Mouse (Mus musculus): ENCODE measurements at regions not wholly inside any gene's neighbourhood (a gene's known extent, or its start where the extent isn't known, plus 50 kb on each side); places are given as distances from the start of the nearest gene placed in this dataset.
"Not testable (repeated sequence)": the region's sequence is repeated elsewhere in the genome, so short reads cannot be mapped to it uniquely, and the experiment has no call there.

DNA sequence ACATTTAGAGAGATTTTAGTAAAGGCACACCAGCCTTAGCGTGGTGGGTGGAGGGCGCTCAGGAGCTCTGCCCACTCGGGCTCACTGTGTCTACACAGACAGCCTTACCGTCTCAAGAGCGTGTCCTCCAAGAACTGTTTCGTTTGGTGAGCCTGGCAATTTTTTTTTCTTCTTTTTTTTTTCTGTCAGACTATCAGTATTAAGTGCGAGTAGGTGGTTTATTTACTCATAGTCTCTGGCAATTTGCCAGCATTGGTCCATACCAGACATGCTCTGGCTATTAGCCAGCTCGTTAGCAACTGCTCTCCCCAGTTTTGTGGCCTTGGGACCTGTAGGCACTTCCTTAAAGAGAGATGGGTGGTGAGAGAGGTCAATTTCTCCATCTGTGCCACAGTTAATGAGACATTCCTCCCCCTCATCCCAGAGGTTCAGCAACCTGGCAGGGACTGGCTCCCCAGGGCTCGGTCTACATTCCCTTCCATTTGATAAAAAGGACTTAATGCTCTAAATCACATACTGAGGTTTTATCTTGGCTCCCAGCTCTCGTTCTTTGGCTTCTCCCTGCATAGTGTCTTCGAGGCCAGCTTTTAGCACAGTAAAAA lies 192.9 kb upstream of the Hs6st1 start:
- no peak for ATAC-seq

DNA sequence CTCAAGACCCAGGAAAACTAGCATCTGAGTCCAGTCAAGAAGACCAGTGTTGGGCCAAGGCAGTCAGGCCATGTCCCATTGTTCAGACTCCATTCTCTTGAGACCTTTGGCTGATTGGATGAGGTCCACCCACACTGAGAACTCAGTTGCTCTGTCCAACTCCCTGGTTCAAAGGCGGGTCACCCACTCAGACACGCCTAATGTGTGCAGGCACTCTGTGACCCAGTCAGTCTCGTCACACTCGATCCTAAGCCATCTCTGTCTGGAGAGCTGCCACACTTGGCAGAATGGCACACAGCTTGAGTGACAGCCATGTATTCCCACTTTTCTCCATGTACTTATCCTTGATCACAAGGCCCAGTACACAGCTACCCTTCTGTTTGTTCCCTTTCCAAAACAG lies 189.8 kb upstream of the Hs6st1 start:
- ATAC-seq = no peak

DNA sequence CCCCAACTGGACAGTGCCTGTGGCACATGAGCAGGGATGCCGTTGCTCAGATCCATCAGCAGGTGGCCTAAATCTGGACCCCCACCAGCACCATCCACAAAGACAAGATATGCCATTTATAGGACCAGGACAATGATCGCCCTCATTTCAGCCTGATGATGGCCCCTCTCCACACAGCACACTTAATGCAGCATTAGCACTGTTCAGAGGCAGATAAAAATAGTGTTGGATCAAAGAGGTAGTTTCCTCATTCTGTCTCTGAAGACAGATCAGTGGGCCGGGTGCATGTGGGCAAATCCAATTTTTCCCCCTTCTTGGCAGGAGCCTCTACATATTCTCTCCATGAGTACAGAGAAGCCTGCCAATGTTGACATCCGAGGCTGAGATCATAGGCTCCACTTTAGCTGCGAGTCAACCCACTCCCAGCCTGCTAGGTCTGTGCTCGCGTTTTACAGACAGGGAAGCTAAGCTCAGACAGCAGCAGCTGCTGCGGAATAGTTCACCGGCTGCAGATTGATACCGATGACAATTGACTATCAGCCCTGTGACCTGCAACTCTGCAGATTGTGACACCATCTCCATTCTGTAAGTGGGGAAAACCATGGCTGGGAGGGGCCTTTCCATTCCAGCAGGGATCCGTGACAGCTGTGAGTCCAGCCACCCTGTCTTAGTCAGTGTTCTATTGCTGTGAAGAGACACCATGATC lies 188.7 kb upstream of the Hs6st1 start:
- ATAC-seq = no peak

GRCm38 (mm10) chr1:35880562-35881265 lies 187.5 kb upstream of the Hs6st1 start:
- no peak for ATAC-seq

- no peak for ATAC-seq
Measured at GRCm38 (mm10) chr1:35881521-35881920, 186.7 kb upstream of the Hs6st1 start.

DNA sequence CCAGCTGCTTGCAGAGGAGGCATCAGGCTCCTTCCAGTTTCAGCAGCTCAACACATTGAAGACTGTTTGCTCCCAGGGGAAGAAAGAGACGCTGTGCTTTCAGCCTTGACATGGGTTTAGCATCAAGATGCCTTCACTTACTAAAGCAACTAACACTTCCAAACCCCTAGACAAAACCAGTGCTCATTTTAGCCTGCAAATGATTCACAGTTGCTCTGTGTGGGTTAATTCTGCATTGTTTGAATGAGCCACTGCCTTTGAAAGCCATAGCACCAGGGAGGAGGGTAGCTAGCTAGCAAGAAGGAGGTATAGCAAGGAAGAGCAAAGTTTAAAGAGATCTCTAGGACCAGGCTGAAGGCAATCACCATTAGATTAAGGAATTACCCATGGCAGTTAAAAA lies 186.1 kb upstream of the Hs6st1 start:
- ATAC-seq = no peak

DNA sequence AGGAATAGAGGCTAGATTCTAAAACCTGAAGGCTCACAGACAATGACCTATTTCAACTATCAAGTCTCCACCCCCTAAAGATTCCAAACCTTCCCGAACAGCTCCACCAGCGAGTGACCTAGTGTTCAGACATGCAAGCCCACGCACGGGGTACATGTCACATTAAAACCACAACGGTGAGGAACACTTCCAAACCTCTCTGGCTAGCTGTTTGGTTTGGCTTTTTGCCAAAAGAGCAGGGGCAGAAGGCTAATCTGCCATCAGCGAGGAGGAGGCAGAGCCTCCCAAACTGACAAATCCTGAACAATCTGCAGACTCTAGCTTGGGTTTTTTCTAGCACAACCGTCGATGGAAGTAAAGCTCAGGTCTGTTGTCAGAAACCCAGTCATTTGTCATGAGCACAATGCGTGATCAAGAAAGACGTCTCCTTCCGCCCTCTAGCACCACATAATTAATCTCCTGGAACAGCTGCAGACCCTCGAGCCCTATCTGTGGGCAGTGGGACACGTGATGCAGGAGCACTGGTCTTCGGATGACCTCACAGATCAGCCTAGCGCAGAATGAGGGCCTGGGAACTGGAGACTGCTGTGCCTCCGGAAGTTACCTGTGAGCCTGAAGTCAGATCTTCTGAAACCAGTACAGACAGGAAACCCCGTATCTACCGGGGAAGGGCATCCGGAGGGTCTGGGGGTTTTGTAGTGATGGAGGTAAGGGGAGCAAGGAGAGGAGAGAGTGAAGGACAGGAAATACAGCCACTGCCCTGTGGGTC lies 178.3 kb upstream of the Hs6st1 start:
- peak; percentile 88 for ATAC-seq

DNA sequence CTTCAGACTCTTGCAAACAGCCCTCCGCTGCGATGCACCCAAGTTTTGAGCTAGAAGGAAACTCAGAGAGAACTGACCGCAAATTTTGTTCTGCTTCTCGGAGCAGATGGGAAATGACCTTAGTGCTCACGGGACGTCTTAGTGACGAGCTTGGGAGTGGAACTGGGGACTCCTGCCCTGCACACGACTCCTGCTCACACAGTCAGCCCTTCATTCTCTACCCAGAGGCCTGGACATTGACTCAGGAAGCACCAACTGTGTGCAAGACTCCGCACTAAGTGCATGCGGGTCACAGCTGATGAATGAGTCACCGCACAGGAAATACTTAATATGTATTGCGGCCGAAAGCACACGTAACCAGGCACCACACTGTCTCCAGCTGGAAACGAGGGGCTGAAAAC lies 177.7 kb upstream of the Hs6st1 start:
- ATAC-seq = peak; percentile 72

DNA sequence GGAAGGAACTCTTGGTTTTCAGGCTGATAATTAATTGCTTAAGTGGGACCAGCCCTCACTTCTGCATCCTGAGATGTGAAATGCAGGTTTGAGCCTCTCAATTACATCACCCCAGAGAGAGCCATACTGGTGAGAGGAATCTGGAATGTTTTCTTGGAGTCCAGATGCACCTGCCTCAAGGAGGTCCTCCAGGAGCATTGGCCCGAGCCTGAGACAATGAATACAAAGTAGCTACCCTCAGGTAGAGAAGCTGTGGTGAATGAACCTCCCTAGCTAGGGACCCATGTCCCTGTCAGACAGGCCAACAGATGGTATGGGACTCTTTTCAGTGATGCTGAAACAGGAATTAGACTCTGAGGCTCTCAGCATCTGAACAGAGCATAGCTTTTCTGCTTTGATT lies 168.7 kb upstream of the Hs6st1 start:
- no peak for ATAC-seq

DNA sequence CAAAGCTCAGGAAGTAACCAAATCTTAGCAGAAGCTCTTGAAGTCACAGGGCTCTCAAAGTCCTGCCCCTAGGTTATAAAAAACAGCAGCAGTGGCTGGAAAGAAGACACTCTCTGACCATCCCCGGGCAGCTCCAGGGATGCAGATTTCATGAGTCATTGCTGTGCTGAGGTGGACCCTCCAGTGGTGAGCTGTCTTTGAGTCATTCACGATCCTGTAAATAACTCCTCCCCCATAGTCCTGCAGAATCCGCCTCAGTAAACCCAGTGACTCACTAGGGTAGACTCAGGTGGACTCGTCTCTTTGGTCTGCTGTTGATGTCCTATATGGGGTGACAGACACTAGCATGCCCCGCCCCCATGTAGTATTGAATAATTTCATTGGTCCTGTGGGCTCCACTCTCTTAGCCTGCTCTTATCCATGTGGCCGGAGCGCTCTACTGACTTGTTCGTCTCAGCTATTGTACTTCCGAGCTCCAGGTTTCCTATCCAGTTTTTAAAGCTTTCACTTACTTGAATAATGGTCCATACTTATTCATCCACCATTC lies 164.1 kb upstream of the Hs6st1 start:
- ATAC-seq = no peak

- no peak for ATAC-seq
Measured at GRCm38 (mm10) chr1:35913551-35913950, 154.6 kb upstream of the Hs6st1 start.

GRCm38 (mm10) chr1:35914175-35914574 lies 154.0 kb upstream of the Hs6st1 start:
- not testable (repeated sequence) for ATAC-seq

DNA sequence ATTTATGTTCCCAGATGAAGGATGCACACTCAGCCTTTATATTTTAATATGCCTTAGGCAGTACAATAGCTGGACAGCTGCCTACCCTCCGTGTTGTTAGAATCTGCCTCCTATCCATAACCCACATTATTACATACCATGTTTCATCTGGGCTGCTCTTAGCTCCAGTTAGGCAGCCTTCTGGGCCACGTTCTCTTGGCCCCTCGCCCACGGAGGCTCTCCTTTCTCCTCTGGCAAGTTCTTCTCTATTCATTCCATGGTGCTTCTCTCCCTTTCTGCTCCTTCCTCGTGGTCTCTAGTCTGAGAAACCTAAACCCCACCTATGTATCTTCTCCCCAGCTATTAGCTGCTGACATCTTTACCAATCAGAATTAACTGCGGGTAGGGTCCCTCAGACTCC lies 152.7 kb upstream of the Hs6st1 start:
- no peak for ATAC-seq

DNA sequence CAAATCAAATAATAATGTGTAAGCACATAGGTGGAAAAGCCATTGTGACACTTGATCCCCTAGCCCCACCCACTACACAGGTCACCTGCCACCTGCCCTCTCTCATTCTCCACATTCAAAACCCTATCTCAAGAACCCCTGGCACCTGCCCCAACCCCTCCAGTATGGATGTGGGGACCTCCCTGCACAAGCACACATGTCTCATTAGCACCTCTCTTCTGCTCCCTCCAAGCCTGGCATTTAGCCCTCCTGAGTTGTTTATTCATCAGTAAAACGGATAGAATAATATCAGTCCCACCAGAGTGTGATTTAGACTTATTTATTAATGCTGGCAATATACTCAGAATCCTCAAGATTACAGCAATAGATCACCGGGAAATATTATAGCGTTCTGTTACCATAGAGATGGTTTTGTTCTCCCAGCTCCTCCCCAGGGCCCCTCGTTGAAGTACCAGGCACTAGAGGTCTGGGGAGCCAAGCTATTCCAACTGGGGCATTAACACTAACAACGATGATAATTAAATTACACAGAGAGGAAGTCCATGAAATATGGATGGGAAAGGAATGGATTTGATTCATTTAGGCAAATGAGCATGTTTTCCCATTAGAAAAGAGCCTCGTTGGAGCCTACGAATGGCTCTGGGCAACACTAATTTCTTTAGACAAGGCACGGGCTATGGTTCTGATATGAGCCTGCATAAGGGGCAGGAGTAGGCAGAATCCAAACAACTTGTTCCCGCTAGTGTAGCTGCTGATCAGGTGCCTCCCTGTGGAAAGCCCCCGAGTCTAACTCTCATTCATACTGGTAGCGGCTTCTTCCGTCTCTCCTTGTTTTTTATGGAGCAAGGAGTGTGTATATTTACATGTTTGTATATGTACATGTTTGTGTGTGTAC lies 148.1 kb upstream of the Hs6st1 start:
- no peak for ATAC-seq

DNA sequence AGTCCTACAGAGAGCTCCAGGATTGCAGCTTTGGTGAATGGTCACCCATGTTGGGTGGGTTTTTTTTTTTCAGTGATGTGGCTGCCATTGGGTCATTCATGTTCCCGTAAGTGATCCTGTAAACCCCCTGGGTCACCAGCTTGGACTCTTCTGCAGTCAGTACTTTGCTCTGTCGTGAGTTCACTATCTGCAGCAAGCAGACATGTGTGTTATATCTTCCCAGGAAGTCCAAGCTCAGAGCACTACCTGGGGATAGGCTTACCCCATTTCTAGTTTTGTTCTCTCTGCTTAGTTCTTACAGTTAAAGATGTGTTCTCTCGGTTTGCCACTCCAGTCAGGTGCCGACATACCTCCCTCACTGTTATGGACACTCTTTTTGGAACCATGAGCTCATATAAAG lies 143.4 kb upstream of the Hs6st1 start:
- no peak for ATAC-seq

DNA sequence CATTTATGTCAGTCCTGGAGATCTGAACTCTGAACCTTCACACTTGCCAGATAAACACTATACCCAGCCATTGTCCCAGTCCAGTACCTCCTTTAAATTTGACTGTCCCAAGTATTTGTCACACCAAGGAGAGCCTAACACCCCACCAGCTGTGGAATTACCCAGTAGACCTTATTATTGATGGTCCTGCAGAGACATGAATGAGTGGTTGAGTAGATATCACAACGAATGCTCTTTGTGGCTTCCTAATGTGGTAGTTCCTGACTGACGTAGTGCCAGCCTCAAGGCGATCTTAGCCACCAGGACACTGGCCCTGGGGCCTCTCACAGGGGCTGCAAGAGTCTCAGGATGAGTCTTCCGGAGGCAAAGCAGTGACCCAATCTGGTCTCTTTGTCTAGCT lies 142.9 kb upstream of the Hs6st1 start:
- no peak for ATAC-seq

- ATAC-seq = no peak
Measured at GRCm38 (mm10) chr1:35926191-35927048, 141.8 kb upstream of the Hs6st1 start.

DNA sequence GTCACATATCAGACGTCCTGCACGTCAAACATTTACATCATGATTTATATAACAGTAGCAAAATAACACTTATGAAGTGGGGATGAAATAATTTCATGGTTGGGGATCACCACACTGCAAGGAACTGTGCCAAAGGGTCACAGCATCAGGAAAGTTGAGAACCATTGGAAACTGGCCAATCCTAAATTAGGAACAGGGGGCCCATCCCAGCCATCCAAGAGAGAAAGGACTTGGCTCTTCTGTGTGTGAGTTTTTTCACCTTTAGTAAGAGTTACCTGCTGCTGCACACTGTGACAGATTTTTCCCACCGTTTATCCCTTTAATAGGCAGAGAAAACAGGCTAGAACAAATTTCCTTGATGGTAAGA lies 141.2 kb upstream of the Hs6st1 start:
- ATAC-seq = no peak

DNA sequence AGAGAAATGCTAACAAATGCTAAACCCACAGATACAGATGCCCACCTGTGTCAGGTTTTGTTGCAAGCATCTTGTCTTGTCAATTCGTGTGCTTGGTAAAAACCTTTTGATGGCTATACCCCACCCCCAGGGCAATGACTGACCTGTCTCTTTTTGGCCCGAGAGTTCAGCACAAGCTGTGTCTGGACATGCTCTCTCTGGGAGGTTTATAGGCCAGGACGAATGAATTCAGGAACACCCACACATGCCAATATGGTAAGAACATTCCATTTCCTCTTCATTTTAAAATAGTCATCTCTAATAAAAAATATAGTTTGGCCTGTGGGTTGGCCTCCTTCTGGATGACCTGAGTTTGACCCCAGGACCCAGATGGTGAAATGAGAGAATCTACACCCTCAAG lies 137.8 kb upstream of the Hs6st1 start:
- no peak for ATAC-seq

DNA sequence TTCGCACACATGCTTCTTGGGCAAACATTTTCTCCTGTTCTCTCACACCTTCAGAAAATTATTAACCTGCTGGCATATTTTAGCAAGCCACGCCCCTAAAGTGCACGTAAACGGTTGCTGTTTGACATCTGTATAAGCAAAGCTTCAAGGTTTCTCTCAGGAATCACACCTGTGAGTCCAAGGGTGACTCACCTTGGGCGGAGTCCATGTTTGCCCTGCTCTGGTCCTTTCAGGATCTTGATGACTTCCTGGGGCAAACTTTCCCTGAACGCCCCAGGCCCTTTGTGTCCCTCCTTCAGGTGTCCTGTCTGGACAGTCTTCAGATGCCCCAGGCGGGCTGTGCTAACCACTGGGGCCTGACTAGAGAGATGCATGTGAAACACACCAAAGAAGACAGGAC lies 137.1 kb upstream of the Hs6st1 start:
- no peak for ATAC-seq

- ATAC-seq = no peak
Measured at GRCm38 (mm10) chr1:35933511-35933910, 134.7 kb upstream of the Hs6st1 start.
